Mouse (Mus musculus): ENCODE results near the gene Abcc1.

- TF ChIP-seq POLR2A (IDR thresholded peaks at IDR 0.05; ENCODE audit: borderline replicate concordance, extremely low read depth, low read depth, low read length) = no peak
- no peak for TF ChIP-seq CTCF (IDR thresholded peaks at IDR 0.05; ENCODE audit: insufficient read depth, low read length)
These were observed 4.7 kb downstream of the Abcc1 start for GRCm38 (mm10) chr16:14366017-14366416.
